Mouse (Mus musculus): ENCODE data around the gene Hnf4a. TPM values are rescaled to one million over a fixed set of nuclear protein-coding genes. Genes with fewer than 3 reads are reported as not detected.
A peak's percentile ranks its signal among the peaks of the same experiment; 100 is the strongest.

The Hnf4a gene
- total RNA-seq, 2 experiments from 2014 or later = not detected

GRCm38 (mm10) chr2:163487360-163487759, 19.2 kb upstream of the Hnf4a start:
- no peak for DNase-seq (ENCODE audit: low spot score in 2 of 2)
- intact Hi-C loops (cut with DNase I) = no loop called here

GRCm38 (mm10) chr2:163489725-163490291, 16.8 kb upstream of the Hnf4a start:
- intact Hi-C loops (cut with DNase I) = no loop called here
- no peak for DNase-seq (ENCODE audit: low spot score in 2 of 2)

- no peak for DNase-seq (ENCODE audit: low spot score in 2 of 2)
- intact Hi-C loops (cut with DNase I) = no loop called here
These were observed 16.0 kb upstream of the Hnf4a start for GRCm38 (mm10) chr2:163490656-163491055.

GRCm38 (mm10) chr2:163491351-163491750, 15.3 kb upstream of the Hnf4a start:
- no peak for DNase-seq (ENCODE audit: low spot score in 2 of 2)
- intact Hi-C loops (cut with DNase I) = no loop called here

GRCm38 (mm10) chr2:163492018-163492417, 14.6 kb upstream of the Hnf4a start, which contains the start of gene R3hdml:
Gene R3hdml, plus strand, starts transcription at chr2:163492318.
- intact Hi-C loops (cut with DNase I) = no loop called here
- no peak for DNase-seq (ENCODE audit: low spot score in 2 of 2)

GRCm38 (mm10) chr2:163493031-163493430, 13.6 kb upstream of the Hnf4a start:
- intact Hi-C loops (cut with DNase I) = no loop called here
- no peak for DNase-seq (ENCODE audit: low spot score in 2 of 2)

GRCm38 (mm10) chr2:163493976-163494375, 12.6 kb upstream of the Hnf4a start:
- intact Hi-C loops (cut with DNase I) = no loop called here

GRCm38 (mm10) chr2:163494456-163494855, 12.2 kb upstream of the Hnf4a start:
- no peak for DNase-seq (ENCODE audit: low spot score in 2 of 2)
- intact Hi-C loops (cut with DNase I) = no loop called here

More at GRCm38 (mm10) chr2:163493976-163494375, 12.6 kb upstream of the Hnf4a start:
- no peak for DNase-seq (ENCODE audit: low spot score in 2 of 2)

GRCm38 (mm10) chr2:163502219-163502618, 4.4 kb upstream of the Hnf4a start:
- intact Hi-C loops (cut with DNase I) = no loop called here

GRCm38 (mm10) chr2:163503191-163503590, 3.4 kb upstream of the Hnf4a start:
- no peak for DNase-seq (ENCODE audit: low spot score in 2 of 2)
- intact Hi-C loops (cut with DNase I) = no loop called here

More at GRCm38 (mm10) chr2:163502219-163502618, 4.4 kb upstream of the Hnf4a start:
- no peak for DNase-seq (ENCODE audit: low spot score in 2 of 2)

- intact Hi-C loops (cut with DNase I) = no loop called here
- no peak for DNase-seq (ENCODE audit: low spot score in 2 of 2)
These were observed 19.2 kb downstream of the Hnf4a start for GRCm38 (mm10) chr2:163525761-163526243.

GRCm38 (mm10) chr2:163527497-163527896, 20.9 kb downstream of the Hnf4a start:
- no peak for DNase-seq (ENCODE audit: low spot score in 2 of 2)
- intact Hi-C loops (cut with DNase I) = no loop called here

- DNase-seq (ENCODE audit: low spot score in 2 of 2) = no peak
- intact Hi-C loops (cut with DNase I) = loop anchor here (10.0 kb wide), 2 partner anchors 194 to 294 kb away; partner anchors contain the start of gene Ccn5
These were observed 23.8 kb downstream of the Hnf4a start for GRCm38 (mm10) chr2:163530418-163530817.

- DNase-seq (ENCODE audit: low spot score in 2 of 2) = peak; percentile 66 to 71
- intact Hi-C loops (cut with DNase I) = loop anchor here (1.0 to 10.0 kb wide), 3 partner anchors 67 to 293 kb away; partner anchors contain the start of gene Ccn5
These were observed 25.3 kb downstream of the Hnf4a start for GRCm38 (mm10) chr2:163531917-163532316.

- intact Hi-C loops (cut with DNase I) = loop anchor here (10.0 kb wide), 2 partner anchors 192 to 292 kb away; partner anchors contain the start of gene Ccn5
- no peak for DNase-seq (ENCODE audit: low spot score in 2 of 2)
These were observed 26.6 kb downstream of the Hnf4a start for GRCm38 (mm10) chr2:163533226-163533625.

GRCm38 (mm10) chr2:163534958-163535524, 28.4 kb downstream of the Hnf4a start:
- intact Hi-C loops (cut with DNase I) = loop anchor here (10.0 kb wide), 2 partner anchors 190 to 290 kb away; partner anchors contain the start of gene Ccn5
- peak; percentile 79 to 91 for DNase-seq (ENCODE audit: low spot score in 2 of 2)

GRCm38 (mm10) chr2:163537443-163537842, 30.8 kb downstream of the Hnf4a start:
- DNase-seq (ENCODE audit: low spot score in 2 of 2) = no peak
- intact Hi-C loops (cut with DNase I) = loop anchor here (10.0 kb wide), 2 partner anchors 187 to 287 kb away; partner anchors contain the start of gene Ccn5

- intact Hi-C loops (cut with DNase I) = loop anchor here (10.0 kb wide), 2 partner anchors 186 to 286 kb away; partner anchors contain the start of gene Ccn5
- DNase-seq (ENCODE audit: low spot score in 2 of 2) = no peak
These were observed 31.8 kb downstream of the Hnf4a start for GRCm38 (mm10) chr2:163538410-163538809.

GRCm38 (mm10) chr2:163539321-163540040, 32.9 kb downstream of the Hnf4a start:
- no peak for DNase-seq (ENCODE audit: low spot score in 2 of 2)
- intact Hi-C loops (cut with DNase I) = loop anchor here (10.0 kb wide), 2 partner anchors 185 to 285 kb away; partner anchors contain the start of gene Ccn5
